Mouse (Mus musculus): Measurements from ENCODE around the gene Abcc2. TPM values are rescaled to one million over a fixed set of nuclear protein-coding genes. Genes with fewer than 3 reads are reported as not detected.
A peak's percentile ranks its signal among the peaks of the same experiment; 100 is the strongest.

Gene Abcc2
- 0.66 and 0.75 TPM in 2 replicates for polyA plus RNA-seq (2011; ENCODE audit: insufficient read depth, insufficient read length, low replicate concordance, missing spikeins)

DNA sequence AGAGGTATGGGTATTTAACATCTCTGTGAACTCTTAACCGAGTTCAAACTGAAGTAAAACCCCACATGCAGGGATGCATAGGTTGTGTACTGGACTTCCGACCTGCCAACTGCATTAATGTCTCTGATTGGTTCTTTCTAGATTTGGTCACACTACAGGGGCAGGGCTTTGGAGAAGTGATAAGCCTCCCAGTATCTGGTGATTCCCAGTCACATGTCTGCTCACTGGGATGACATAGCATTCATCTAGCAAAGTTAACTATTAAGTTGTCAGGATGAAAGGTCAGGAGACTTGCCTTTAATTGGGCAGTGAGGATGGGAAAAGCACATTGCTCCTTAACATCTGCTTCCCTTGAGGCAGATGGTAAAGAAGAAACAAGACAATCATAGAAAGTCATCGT, at the start of gene Abcc2:
Gene Abcc2 (plus strand): TSS at position 213 of the 400 bp plus-strand sequence.
- WGBS = 85% methylated on average over 3 of the region's 3 CpGs
- TF ChIP-seq POLR2A (IDR thresholded peaks at IDR 0.05; ENCODE audit: borderline replicate concordance, control insufficient read depth, low read depth, low read length) (no peak), CTCF (IDR thresholded peaks at IDR 0.05; ENCODE audit: control insufficient read depth, insufficient read depth, low read length) (no peak)
- no peak within 1 kb of the TSS for H3K27ac ChIP-seq (ENCODE audit: control insufficient read depth, insufficient read depth, low read depth, low read length, poor library complexity)
- H3K4me3 ChIP-seq (replicated peaks; ENCODE audit: control insufficient read depth, low read depth, low read length) = no peak within 1 kb of the TSS
- H3K4me1 ChIP-seq (ENCODE audit: control insufficient read depth, insufficient read depth, low read length) = peaks cover 1% of the 10 kb centered on the region; the same call in 1 of the 2 replicates

DNA sequence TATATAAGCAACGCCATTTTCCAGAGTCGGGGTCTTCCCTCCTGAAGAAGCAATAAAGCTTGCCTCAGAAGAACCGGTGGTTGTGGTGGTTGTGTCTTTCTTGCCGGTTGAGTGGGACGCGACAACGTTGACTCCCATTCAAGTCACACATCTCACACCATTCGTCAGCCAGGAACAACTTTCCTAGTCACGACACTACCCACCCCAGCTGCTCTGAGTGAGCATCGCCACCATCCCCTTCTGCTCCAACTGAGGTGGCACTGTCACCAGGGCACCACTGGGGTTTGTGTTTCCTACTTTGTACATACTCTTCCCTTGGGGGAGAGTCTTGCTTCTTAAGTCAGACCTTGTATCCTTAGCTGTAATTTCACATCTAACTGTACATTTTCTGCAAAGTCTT, 43.6 kb upstream of the Abcc2 start:
- WGBS = 94% methylated on average over 10 of the region's 10 CpGs
- Histone ChIP-seq H3K4me1 (ENCODE audit: control insufficient read depth, insufficient read depth, low read length) (no peaks in the 10 kb centered on the region), H3K4me3 (replicated peaks; ENCODE audit: control insufficient read depth, low read depth, low read length) (no peak overlapping the region), H3K27ac (ENCODE audit: control insufficient read depth, insufficient read depth, low read depth, low read length, poor library complexity) (no peak overlapping the region)
- TF ChIP-seq POLR2A (IDR thresholded peaks at IDR 0.05; ENCODE audit: borderline replicate concordance, control insufficient read depth, low read depth, low read length) (no peak), CTCF (IDR thresholded peaks at IDR 0.05; ENCODE audit: control insufficient read depth, insufficient read depth, low read length) (no peak)

DNA sequence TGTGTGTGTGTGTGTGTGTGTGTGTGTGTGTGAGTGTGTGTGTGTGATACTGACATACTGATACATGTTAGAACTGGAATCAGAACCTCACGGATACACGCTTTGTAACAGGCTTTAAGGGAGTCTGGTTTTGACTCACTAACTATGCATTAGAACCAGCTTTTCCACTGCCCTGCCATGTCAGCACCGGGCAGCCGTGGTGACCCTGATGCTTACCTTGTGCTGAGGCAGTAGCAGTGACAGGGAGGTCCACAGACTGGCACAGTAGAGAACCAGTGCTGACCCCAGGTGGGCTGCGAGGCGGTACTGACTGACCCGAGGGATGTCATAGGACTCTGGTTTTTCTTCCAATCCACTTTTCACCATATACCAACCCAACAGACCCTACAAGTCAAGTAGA, 38.6 kb upstream of the Abcc2 start:
- Histone ChIP-seq H3K27ac (ENCODE audit: control insufficient read depth, insufficient read depth, low read depth, low read length, poor library complexity) (no peak overlapping the region), H3K4me1 (ENCODE audit: control insufficient read depth, insufficient read depth, low read length) (no peaks in the 10 kb centered on the region), H3K4me3 (replicated peaks; ENCODE audit: control insufficient read depth, low read depth, low read length) (no peak overlapping the region)
- TF ChIP-seq POLR2A (IDR thresholded peaks at IDR 0.05; ENCODE audit: borderline replicate concordance, control insufficient read depth, low read depth, low read length) = no peak
- TF ChIP-seq CTCF (IDR thresholded peaks at IDR 0.05; ENCODE audit: control insufficient read depth, insufficient read depth, low read length) = no peak
- 86% methylated on average over 7 of the region's 7 CpGs for WGBS

DNA sequence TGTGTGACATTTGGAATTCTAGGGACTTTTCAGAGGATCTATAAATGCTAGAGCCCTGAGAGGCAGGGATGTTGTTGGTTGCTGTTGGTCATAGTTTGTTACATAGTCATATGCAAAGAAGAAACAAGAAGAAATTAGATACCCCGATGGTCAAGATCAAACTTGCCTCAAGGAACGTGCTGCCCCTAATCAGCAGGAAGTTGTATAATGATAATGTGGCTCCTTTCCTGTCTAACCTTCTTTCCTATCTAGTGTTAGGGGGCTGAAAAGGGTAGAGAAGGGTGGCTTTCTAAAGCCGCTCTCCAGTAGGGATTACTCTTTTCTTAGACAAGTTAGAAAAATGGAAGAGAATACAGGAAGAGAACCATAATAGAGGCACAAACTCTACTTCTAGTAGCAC, 36.3 kb upstream of the Abcc2 start:
- WGBS = 65% methylated on average over 3 of the region's 3 CpGs
- no peaks in the 10 kb centered on the region for H3K4me1 ChIP-seq (ENCODE audit: control insufficient read depth, insufficient read depth, low read length)
- H3K4me3 ChIP-seq (replicated peaks; ENCODE audit: control insufficient read depth, low read depth, low read length) = no peak overlapping the region
- H3K27ac ChIP-seq (ENCODE audit: control insufficient read depth, insufficient read depth, low read depth, low read length, poor library complexity) = no peak overlapping the region
- TF ChIP-seq CTCF (IDR thresholded peaks at IDR 0.05; ENCODE audit: control insufficient read depth, insufficient read depth, low read length) = no peak
- TF ChIP-seq POLR2A (IDR thresholded peaks at IDR 0.05; ENCODE audit: borderline replicate concordance, control insufficient read depth, low read depth, low read length) = no peak

DNA sequence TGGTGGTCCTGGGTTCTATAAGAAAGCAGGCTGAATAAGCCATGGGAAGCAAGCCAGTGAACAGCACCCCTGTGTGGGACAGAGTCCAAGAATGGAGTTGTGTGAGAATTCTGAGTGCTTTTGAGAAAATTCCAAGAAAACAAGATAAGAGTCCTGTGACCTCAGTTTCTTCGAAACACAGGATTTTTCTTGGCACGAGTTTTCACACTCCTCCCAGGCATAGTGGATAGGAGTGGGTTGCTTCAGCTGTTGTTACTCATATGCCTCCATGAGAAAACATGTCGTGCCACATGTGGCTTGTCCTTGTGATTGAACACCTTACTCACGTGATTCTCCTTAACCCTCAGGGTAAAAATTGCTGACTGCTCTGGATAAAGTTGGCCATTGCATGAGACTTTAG, 34.1 kb upstream of the Abcc2 start:
- TF ChIP-seq CTCF (IDR thresholded peaks at IDR 0.05; ENCODE audit: control insufficient read depth, insufficient read depth, low read length) (no peak), POLR2A (IDR thresholded peaks at IDR 0.05; ENCODE audit: borderline replicate concordance, control insufficient read depth, low read depth, low read length) (no peak)
- Histone ChIP-seq H3K27ac (ENCODE audit: control insufficient read depth, insufficient read depth, low read depth, low read length, poor library complexity) (no peak overlapping the region), H3K4me3 (replicated peaks; ENCODE audit: control insufficient read depth, low read depth, low read length) (no peak overlapping the region), H3K4me1 (ENCODE audit: control insufficient read depth, insufficient read depth, low read length) (no peaks in the 10 kb centered on the region; the same call in none of the 2 replicates)
- 85% methylated on average over 4 of the region's 4 CpGs for WGBS

DNA sequence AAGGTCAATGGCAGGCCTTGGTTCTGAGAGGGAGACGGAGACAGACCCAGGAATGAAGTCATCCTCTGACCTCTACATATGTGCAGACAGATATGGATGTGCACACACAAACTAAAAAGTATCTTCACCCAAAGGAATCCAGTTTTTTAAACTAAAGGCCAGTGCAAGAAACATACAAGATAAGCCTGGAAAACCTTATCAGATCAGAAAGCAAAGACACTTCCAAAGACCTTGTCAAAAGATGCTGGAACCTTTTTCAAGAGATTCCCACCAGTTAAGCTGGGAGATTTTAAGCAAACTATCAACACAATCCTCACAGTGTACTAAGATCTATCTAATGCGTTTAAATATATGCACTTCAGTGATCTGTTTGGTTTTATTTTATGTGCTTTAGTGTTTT, 32.0 kb upstream of the Abcc2 start:
- TF ChIP-seq POLR2A (IDR thresholded peaks at IDR 0.05; ENCODE audit: borderline replicate concordance, control insufficient read depth, low read depth, low read length) (no peak), CTCF (IDR thresholded peaks at IDR 0.05; ENCODE audit: control insufficient read depth, insufficient read depth, low read length) (no peak)
- Histone ChIP-seq H3K27ac (ENCODE audit: control insufficient read depth, insufficient read depth, low read depth, low read length, poor library complexity) (no peak overlapping the region), H3K4me1 (ENCODE audit: control insufficient read depth, insufficient read depth, low read length) (no peaks in the 10 kb centered on the region; the same call in none of the 2 replicates), H3K4me3 (replicated peaks; ENCODE audit: control insufficient read depth, low read depth, low read length) (no peak overlapping the region)
- WGBS = 99% methylated on average over 2 of the region's 2 CpGs

DNA sequence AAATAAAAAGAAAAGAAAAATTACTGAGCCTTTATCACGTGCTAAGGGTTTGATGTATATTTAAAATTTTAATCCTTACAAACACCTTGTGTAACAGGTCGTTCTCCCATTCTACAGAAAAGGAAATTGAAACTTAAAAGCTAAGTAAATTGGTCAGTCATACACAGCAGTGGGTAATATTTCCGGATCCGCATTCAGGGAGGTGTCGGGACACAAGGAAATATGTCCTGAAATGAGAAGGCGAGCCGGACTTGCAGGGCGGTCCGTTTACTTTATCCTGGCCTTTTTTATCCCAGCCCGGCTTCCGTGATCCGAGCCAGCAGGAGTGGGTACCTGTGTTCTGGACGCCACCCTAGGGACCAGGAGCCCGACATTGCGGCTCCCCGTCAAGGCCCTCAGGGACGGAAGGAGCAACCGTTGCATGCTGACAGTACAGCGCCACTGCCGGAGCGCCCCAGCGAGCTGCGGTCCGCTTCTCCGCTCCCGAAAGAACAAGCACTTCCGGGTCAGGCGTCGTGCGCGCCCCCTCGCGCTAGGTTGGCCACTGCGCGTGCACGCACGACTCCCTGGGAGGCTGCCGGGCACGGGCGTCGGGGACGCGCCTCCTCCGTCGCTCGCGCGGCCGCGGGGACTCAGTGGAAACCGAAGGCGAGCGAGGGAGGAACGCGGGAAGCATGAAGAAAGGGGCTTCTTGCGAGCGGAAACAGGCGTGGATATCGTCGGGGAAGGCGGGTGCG, 29.3 kb upstream of the Abcc2 start, which contains the start of the genes Cutc and Cox15:
Gene Cutc (plus strand): TSS at position 508 of the 737 bp plus-strand sequence.
Gene Cox15 (minus strand): TSS at position 512 of the 737 bp plus-strand sequence.
- TF ChIP-seq CTCF (IDR thresholded peaks at IDR 0.05; ENCODE audit: control insufficient read depth, insufficient read depth, low read length) (no peak; the same call in 1 of the 2 replicates), POLR2A (IDR thresholded peaks at IDR 0.05; ENCODE audit: borderline replicate concordance, control insufficient read depth, low read depth, low read length) (peak; percentile 96)
- under 1% methylated on average over 62 of the region's 62 CpGs for WGBS

DNA sequence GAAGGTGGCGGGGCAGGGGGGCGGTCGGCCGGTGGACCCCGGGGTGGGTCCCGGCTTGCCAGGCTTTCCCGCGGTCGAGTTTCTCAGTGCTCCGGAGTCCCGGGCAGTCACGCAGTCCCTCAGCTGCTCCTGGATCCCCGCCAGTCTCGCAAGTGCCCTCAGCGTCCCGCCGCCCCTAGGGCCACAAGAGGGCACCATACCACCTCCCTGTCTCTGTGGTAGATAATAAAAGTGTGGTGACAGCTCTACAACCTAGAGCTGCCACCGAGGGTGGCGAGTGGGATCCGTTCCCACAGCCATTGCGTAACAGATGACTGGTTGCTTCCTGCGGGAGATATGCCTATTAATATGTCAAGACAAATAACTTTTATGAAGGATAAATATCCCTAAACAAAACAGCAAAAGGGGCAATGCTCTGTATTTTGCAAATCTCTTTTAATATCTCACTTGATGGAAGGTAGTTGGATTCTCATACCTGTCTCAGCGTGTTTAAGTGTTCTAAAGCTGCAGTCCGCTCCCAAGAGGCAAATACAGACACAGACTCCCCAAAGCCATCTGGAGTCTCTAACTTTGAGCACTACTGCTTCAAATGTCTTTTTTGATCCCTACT, 28.7 kb upstream of the Abcc2 start:
- TF ChIP-seq POLR2A (IDR thresholded peaks at IDR 0.05; ENCODE audit: borderline replicate concordance, control insufficient read depth, low read depth, low read length) (no peak), CTCF (IDR thresholded peaks at IDR 0.05; ENCODE audit: control insufficient read depth, insufficient read depth, low read length) (peak; percentile 91)
- Histone ChIP-seq H3K4me1 (ENCODE audit: control insufficient read depth, insufficient read depth, low read length) (no peaks in the 10 kb centered on the region; the same call in none of the 2 replicates), H3K4me3 (replicated peaks; ENCODE audit: control insufficient read depth, low read depth, low read length) (peak overlapping the region; percentile 86), H3K27ac (ENCODE audit: control insufficient read depth, insufficient read depth, low read depth, low read length, poor library complexity) (peak overlapping the region; percentile 98)
- under 1% methylated on average over 23 of the region's 24 CpGs for WGBS

More for the DNA sequence above, 29.3 kb upstream of the Abcc2 start, which contains the start of the genes Cutc and Cox15:
- Histone ChIP-seq H3K4me1 (ENCODE audit: control insufficient read depth, insufficient read depth, low read length) (no peaks in the 10 kb centered on the region; the same call in none of the 2 replicates), H3K27ac (ENCODE audit: control insufficient read depth, insufficient read depth, low read depth, low read length, poor library complexity) (peak within 1 kb of the TSS; percentile 98), H3K4me3 (replicated peaks; ENCODE audit: control insufficient read depth, low read depth, low read length) (peak within 1 kb of the TSS; percentile 86)

Measured in bone marrow, adult 2 months (tissue).